Mouse (Mus musculus) limb, embryonic 10.5 days (tissue): ENCODE data around the gene Kank4. TPM values are rescaled to one million over a fixed set of nuclear protein-coding genes. Genes with fewer than 3 reads are reported as not detected.
A peak's percentile ranks its signal among the peaks of the same experiment; 100 is the strongest.
"Not testable (repeated sequence)": the region's sequence is repeated elsewhere in the genome, so short reads cannot be mapped to it uniquely, and the experiment has no call there.

Source experiments
- DNase-seq: peaks from one replicate; pipeline ENCODE4 v3.0.0-alpha.2; 2017; ENCODE audit warnings: low spot score
- H3K27ac ChIP-seq: fragments of 300-500 bp; sonication (generic); 2 replicates; pipeline ENCODE4 v1.5.1; 2016; ENCODE audit warnings: mild to moderate bottlenecking
- H3K27me3 ChIP-seq: fragments of 300-500 bp; sonication (generic); 2 replicates; pipeline ENCODE4 v1.6.1; 2016; ENCODE audit warnings: low read depth, mild to moderate bottlenecking; ENCODE audit not compliant: poor library complexity, severe bottlenecking
- H3K36me3 ChIP-seq: fragments of 300-500 bp; sonication (generic); 2 replicates; pipeline ENCODE4 v1.6.1; 2016; ENCODE audit warnings: mild to moderate bottlenecking, moderate library complexity
- H3K4me1 ChIP-seq: fragments of 300-500 bp; sonication (generic); 2 replicates; pipeline ENCODE4 v1.6.1; 2016
- H3K4me3 ChIP-seq: fragments of 300-500 bp; sonication (generic); 2 replicates; pipeline ENCODE4 v1.5.1; 2016; ENCODE audit warnings: mild to moderate bottlenecking, moderate library complexity
- H3K9me3 ChIP-seq: fragments of 300-500 bp; sonication (generic); replicated peaks from 2 replicates; pipeline ENCODE4 v1.6.1; 2016; ENCODE audit warnings: mild to moderate bottlenecking
- WGBS: fragments of 180-500 bp; shearing (Covaris S2); methylation state at CpG from one replicate; pipeline ENCODE4 v1.1.7; 2016; 5-methylcytosine and 5-hydroxymethylcytosine counted together
- polyA plus RNA-seq: library from polyadenylated mRNA; unstranded; fragments of >200 nt; fragmentation: Nextera tagmentation; extraction: Ambion mirVana; gene quantifications from 2 replicates; pipeline ENCODE4 v1.2.1, GENCODE M21; 2016

Gene Kank4
- polyA plus RNA-seq, 1 experiment from 2014 or later: 2.5 TPM

DNA sequence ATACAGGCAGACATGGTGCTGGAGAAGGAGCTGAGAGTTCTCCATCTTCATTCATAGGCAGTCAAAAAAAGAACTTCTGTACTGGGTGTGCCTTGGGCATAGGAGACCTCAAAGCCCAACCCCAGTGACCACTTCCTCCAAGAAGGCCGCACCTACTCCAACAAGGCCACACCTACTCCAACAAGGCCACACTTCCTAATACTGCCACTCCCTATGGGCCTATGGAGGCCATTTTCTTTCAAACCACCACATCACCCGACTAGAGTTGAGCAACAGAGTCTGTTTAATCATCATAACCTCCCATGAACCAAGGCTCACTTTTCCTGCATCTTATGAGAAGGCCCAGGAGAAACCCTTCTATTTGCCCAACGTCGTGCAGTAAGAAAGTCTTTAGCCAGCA, 27.9 kb upstream of the Kank4 start:
- no peak for DNase-seq
- peaks cover 20% of the 10 kb centered on the region for H3K4me1 ChIP-seq
- no peaks in the 10 kb centered on the region for H3K9me3 ChIP-seq
- no peaks in the 10 kb centered on the region for H3K36me3 ChIP-seq
- 91% methylated on average over 4 of the region's 4 CpGs for WGBS
- H3K27me3 ChIP-seq: no peaks in the 10 kb centered on the region
- H3K27ac ChIP-seq: peak overlapping the region; percentile 74
- no peak overlapping the region for H3K4me3 ChIP-seq

DNA sequence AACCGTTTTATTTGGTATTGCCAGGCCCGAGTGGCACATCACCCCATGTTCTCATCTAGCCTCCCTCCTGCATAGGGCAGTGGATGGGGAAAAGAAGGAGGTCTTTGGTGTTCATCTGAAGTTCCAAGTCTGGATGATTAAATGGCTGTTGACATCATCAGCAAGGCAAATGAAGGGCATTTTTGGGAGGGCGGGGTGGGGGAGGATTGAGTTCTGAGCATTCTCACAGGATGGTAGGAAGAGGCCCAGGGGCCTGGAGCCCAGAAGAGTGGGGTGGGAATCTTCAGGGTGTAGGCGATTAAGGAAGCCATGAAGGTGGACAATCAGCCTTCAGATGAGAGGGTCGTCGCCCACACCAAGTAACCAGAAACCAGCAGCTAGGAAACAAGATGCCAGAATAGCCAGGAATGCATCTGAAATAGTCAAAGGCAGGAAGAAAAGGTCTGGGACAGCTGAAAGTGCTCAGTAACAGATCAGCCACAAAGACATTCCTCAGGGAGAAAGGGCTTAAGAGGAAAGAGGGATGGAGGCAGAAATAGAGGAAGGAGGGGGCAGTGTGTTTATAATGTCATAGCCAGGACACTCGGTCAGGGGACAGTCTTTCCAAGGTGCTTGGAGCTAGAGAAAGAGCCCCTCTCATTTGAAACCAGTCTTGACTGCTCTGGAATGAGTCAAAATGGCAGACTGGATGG, 26.7 kb upstream of the Kank4 start:
- no peak overlapping the region for H3K4me3 ChIP-seq
- H3K9me3 ChIP-seq: no peaks in the 10 kb centered on the region
- peaks cover 21% of the 10 kb centered on the region for H3K4me1 ChIP-seq
- no peak for DNase-seq
- no peaks in the 10 kb centered on the region for H3K27me3 ChIP-seq
- H3K27ac ChIP-seq: peak overlapping the region; percentile 31; the same call in 1 of the 2 replicates
- no peaks in the 10 kb centered on the region for H3K36me3 ChIP-seq
- WGBS: 77% methylated on average over 7 of the region's 7 CpGs

DNA sequence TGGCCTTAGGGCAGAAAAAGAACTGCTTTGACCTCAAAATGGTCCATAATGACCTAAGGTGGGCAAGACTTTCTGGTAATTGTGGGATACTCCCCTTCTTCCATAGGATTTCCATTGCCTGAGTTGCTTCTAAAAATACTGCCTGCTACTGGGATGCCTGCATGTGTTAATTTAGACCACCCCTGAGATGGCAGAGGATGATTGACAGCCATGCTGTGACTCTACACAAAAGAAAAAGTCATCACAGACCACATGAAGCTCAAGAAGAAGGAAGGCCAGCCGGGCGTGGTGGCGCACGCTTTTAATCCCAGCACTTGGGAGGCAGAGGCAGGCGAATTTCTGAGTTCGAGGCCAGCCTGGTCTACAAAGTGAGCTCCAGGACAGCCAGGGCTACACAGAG, 23.9 kb upstream of the Kank4 start:
- not testable (repeated sequence) for H3K27ac ChIP-seq, DNase-seq, H3K36me3 ChIP-seq, H3K27me3 ChIP-seq, H3K4me3 ChIP-seq, H3K9me3 ChIP-seq
- H3K4me1 ChIP-seq: peaks cover 22% of the 10 kb centered on the region
- WGBS: 94% methylated on average over 6 of the region's 6 CpGs

DNA sequence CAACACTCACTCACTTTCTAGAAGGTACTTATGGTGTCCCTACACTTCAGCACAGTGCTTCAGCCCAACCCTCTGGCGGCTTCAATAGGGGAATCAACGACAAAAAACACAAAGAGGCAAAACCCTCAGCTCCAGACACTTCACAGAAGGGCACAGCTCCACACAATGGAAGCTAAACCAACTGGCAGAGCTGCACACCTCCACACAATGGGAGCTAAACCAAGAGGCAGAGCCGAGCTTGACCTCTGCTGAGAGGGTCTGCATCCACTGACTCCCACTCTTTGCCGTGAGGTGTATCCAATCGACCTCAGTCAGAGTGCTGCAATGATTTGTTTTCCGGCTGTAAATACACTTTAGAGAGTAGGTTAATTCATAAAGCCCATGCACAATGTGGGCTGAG, 23.2 kb upstream of the Kank4 start:
- 83% methylated on average over 6 of the region's 6 CpGs for WGBS
- Histone ChIP-seq H3K9me3 (no peaks in the 10 kb centered on the region), H3K4me1 (peaks cover 16% of the 10 kb centered on the region), H3K36me3 (no peaks in the 10 kb centered on the region), H3K4me3 (no peak overlapping the region), H3K27me3 (no peaks in the 10 kb centered on the region), H3K27ac (peak overlapping the region; percentile 26)
- DNase-seq: no peak

DNA sequence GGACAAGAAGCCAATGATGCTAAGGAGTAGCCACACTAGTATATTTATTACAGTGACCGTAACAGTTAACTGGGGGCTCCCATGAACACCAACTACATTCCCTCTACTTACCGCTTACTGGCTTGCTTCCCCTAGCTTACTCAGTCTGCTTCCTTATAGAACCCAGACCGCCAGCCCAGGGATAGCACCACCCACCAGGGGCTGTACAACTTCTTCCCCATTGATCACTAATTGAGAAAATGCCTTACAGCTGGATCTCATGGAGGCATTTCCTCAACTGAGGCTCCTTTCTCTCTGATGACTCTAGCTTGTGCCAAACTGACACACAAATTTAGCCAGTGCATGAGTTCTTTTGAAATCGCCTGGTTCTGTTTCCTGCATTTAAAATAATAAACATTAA, 21.6 kb upstream of the Kank4 start:
- 51% methylated on average over 4 of the region's 4 CpGs for WGBS
- no peaks in the 10 kb centered on the region for H3K27me3 ChIP-seq
- peaks cover 20% of the 10 kb centered on the region for H3K4me1 ChIP-seq
- no peaks in the 10 kb centered on the region for H3K9me3 ChIP-seq
- H3K36me3 ChIP-seq: no peaks in the 10 kb centered on the region
- DNase-seq: no peak
- no peak overlapping the region for H3K4me3 ChIP-seq
- H3K27ac ChIP-seq: no peak overlapping the region

DNA sequence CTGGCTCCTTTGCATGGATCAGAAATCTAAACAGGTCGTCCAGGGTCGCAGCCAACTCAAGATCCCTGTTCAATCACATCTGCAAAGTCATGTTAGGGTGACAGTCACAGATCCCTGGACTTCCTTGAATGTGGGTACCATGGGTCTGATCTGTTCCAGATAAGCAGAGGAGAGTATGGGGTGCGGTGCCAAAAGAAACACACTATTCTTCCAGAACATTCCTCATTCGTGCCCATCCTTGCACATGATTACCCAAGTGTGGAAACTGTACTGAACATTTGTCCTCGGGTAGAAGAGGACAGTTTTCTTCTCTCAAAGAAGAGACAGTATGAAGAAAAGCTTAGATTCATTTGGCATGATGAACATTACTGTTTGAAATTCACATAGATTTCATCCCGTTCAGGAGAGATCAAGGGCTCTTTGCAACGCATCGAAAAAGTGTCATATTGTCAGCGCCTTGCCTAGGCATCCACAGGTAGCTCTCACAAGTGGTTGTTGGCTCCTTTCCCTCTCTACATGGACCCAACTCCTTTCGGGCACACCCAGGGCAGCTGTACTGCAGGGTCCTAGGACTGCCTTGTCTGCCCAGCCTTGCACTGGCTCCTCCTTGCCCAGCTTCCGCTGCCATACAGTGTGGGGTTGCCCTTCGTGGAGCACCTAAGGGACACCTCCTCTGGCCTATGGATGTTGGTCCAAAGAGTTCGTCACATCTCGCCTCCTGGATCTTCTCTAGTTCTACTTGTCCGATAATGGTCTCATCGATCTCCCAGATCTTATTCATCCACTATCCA, 20.6 kb upstream of the Kank4 start:
- H3K4me3 ChIP-seq: no peak overlapping the region
- DNase-seq: no peak
- no peaks in the 10 kb centered on the region for H3K9me3 ChIP-seq
- H3K27ac ChIP-seq: peak overlapping the region; percentile 43; the same call in 1 of the 2 replicates
- no peaks in the 10 kb centered on the region for H3K27me3 ChIP-seq
- peaks cover 22% of the 10 kb centered on the region for H3K4me1 ChIP-seq
- no peaks in the 10 kb centered on the region for H3K36me3 ChIP-seq
- 95% methylated on average over 16 of the region's 16 CpGs for WGBS

DNA sequence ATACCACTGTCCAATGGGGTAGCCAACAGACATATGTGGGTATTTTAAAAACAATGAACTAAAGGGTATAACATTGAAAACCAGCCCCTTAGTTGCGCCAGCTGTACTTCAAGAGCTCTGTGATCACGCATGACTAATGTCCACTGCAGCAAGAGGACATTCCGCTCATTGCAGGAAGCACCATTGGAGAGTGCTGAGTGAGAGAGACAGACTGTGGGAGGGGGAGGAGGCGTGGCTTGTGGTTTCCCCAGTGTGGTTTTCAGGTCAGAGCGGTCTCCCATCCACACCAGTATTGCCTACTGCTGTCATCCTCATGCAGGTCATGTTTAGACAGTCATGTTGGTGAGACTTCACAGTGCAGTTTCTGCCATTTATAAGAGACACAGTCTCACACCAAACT, 19.2 kb upstream of the Kank4 start:
- Histone ChIP-seq H3K4me1 (peaks cover 30% of the 10 kb centered on the region), H3K9me3 (no peaks in the 10 kb centered on the region), H3K27me3 (no peaks in the 10 kb centered on the region), H3K4me3 (no peak overlapping the region), H3K27ac (no peak overlapping the region), H3K36me3 (no peaks in the 10 kb centered on the region)
- 54% methylated on average over 5 of the region's 5 CpGs for WGBS
- no peak for DNase-seq

DNA sequence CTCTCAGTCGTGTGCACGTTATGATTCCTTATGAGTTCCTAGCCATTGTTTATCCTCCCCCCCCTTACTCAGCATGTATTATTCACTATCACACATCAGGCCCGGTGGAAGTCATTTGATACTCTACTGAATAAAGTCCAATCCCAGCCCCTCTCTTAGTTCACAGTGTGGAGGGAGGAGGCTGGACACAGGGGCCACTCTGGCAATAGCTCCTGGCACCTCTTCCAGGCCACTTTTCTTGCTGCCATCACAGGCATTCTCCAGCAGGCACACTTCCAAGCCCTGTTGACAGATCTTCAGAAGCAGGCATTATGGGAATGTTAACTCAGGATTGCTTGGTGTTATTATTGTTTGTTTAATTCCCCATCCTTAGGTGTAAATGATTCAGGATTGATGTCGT, 17.4 kb upstream of the Kank4 start:
- no peak overlapping the region for H3K4me3 ChIP-seq
- DNase-seq: no peak
- no peaks in the 10 kb centered on the region for H3K27me3 ChIP-seq
- WGBS: 78% methylated on average over 4 of the region's 4 CpGs
- H3K9me3 ChIP-seq: no peaks in the 10 kb centered on the region
- no peak overlapping the region for H3K27ac ChIP-seq
- no peaks in the 10 kb centered on the region for H3K36me3 ChIP-seq
- H3K4me1 ChIP-seq: peaks cover 30% of the 10 kb centered on the region

DNA sequence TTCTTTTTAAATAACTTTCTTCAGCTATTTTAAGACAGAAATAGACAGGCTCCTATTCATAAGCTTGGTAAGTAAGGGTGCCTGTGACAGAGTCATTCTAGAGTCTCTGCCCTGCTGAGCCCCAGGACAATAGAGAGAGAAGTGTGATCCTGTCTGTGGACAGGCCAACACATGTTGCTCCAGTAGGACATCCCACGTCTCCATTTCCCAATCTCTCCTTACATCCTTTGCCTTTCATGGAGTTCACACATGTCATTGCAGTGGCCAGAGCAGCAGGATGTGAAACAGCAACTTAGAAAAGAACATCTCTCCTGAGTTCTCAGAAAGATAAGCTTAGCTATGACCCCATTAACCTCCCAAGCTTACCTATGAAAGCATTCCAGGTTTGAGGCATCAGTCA, 14.4 kb upstream of the Kank4 start:
- WGBS: 72% methylated on average over 1 of the region's 1 CpGs
- no peaks in the 10 kb centered on the region for H3K27me3 ChIP-seq
- no peaks in the 10 kb centered on the region for H3K36me3 ChIP-seq
- H3K4me1 ChIP-seq: peaks cover 30% of the 10 kb centered on the region
- DNase-seq: no peak
- no peaks in the 10 kb centered on the region for H3K9me3 ChIP-seq
- H3K4me3 ChIP-seq: no peak overlapping the region
- H3K27ac ChIP-seq: no peak overlapping the region

DNA sequence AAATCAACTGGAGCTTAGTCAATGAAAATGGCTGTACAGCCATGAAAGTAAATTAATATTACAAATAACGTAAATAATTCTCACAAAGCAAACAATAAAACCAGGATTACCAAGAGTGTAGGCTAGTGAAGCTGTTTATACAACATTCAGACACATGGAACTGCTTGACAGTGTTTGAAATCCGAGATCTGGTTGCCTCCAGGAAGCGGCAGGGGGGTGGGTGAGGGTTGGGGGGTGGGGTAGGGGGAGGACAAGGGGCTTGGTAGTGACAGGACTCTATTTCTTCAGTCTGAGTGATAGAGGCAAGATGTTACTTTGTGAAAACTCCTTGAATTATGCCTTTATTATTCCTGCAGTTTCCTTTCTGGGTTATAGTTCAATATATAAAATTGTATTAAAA, 9.4 kb upstream of the Kank4 start:
- Histone ChIP-seq H3K27me3 (no peaks in the 10 kb centered on the region), H3K9me3 (no peaks in the 10 kb centered on the region), H3K4me1 (peaks cover 26% of the 10 kb centered on the region), H3K27ac (no peak overlapping the region), H3K36me3 (no peaks in the 10 kb centered on the region), H3K4me3 (no peak overlapping the region)
- no peak for DNase-seq
- WGBS: 16% methylated on average over 3 of the region's 3 CpGs

DNA sequence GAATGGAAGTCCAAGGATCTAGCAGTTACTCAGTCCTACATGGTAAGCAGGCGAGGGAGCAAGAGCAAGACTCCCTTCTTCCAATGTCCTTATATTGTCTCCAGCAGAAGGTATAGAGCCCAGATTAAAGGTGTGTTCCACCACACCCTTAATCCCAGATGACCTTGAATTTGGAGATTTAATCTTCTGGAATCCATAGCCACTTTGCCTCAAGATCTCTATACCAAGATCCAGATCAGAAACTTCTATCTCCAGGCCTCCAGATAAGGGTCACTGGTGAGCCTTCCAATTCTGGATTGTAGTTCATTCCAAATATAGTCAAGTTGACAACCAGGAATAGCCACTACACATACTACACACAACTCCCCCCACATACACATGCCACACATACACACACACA, 6.4 kb upstream of the Kank4 start, which contains the start of gene I0C0044D17Rik:
Gene I0C0044D17Rik, minus strand, starts transcription at position 101 of the 400 bp plus-strand sequence.
- H3K36me3 ChIP-seq, DNase-seq, H3K9me3 ChIP-seq, H3K4me3 ChIP-seq: not testable (repeated sequence)
- Histone ChIP-seq H3K27me3 (peaks cover 11% of the 10 kb centered on the region; the same call in 1 of the 2 replicates), H3K4me1 (peaks cover 26% of the 10 kb centered on the region), H3K27ac (peak within 1 kb of the TSS; percentile 50)
- WGBS: 91% methylated on average over 1 of the region's 1 CpGs

DNA sequence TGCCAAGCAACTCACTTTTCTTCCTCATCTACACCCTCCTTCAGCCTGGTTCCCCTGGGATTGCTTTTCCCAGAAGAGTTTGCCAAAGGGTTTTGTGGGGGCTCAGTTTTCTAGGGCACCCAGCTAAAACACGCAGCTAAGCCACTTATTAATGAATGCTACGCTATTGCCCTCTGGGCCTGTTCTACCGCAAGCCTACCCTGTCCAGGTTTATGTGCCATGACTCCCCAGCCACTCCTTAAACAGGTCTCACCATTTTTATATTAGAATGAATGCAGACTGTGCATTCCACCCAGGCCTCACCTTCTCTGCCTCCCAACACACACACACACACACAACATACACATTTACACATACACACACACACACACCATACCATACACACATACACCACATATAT, 5.7 kb upstream of the Kank4 start:
- Histone ChIP-seq H3K27ac (peak overlapping the region; percentile 50), H3K4me1 (peaks cover 31% of the 10 kb centered on the region), H3K36me3 (no peaks in the 10 kb centered on the region), H3K9me3 (no peaks in the 10 kb centered on the region), H3K27me3 (peaks cover 11% of the 10 kb centered on the region; the same call in 1 of the 2 replicates), H3K4me3 (no peak overlapping the region)
- DNase-seq: no peak
- 86% methylated on average over 3 of the region's 3 CpGs for WGBS

DNA sequence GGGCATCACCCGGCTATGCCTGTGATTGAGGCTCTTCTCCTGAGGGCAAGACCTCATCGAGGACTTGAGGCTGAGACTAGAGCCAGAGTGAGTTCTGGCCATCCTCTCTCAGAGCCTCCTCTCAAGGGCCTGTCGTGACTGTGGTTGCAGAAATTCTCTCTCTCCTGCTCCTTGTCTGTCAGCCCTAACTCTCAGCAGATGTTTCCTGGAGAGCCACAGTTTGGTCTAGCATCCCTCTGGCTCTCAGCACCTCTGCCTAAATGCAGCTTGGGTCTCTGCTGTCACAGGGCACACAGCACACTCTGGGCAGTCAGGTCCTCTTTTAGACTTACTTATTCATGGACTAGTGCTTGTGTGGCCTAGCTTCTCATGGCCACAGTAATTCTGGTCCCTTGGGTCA, 5.1 kb upstream of the Kank4 start:
- Histone ChIP-seq H3K27ac (peak overlapping the region; percentile 50), H3K27me3 (peaks cover 11% of the 10 kb centered on the region; the same call in 1 of the 2 replicates), H3K9me3 (no peaks in the 10 kb centered on the region), H3K4me1 (peaks cover 29% of the 10 kb centered on the region), H3K4me3 (no peak overlapping the region), H3K36me3 (no peaks in the 10 kb centered on the region)
- DNase-seq: no peak
- WGBS: 53% methylated on average over 3 of the region's 3 CpGs
